Mouse (Mus musculus) large intestine, adult 2 months (tissue): ENCODE data around the gene Mmp8. TPM values are rescaled to one million over a fixed set of nuclear protein-coding genes. Genes with fewer than 3 reads are reported as not detected.

Experiments
- DNase-seq: peaks from one replicate; pipeline ENCODE4 v3.0.0-alpha.2; 2012; ENCODE audit warnings: low read depth, low spot score
- WGBS: fragments of 180-500 bp; shearing (Covaris S2); methylation state at CpG from one replicate; pipeline ENCODE4 v1.1.7; 2018; 5-methylcytosine and 5-hydroxymethylcytosine counted together
- polyA plus RNA-seq: library from polyadenylated mRNA; depleted of rRNA; stranded (reverse); fragments of >200 nt; gene quantifications from 2 replicates; pipeline ENCODE4 v1.2.3, GENCODE M21; 2012; rRNA removed

Gene Mmp8
- polyA plus RNA-seq, 1 experiment: not detected

- WGBS: 74% methylated on average over 8 of the region's 8 CpGs
- no peak for DNase-seq
These were observed 31.8 kb downstream of the Mmp8 start for GRCm38 (mm10) chr9:7590063-7590462.

GRCm38 (mm10) chr9:7593272-7593812 is 35.1 kb downstream of the Mmp8 start:
- no peak for DNase-seq
- WGBS: 91% methylated on average over 3 of the region's 3 CpGs

GRCm38 (mm10) chr9:7594816-7595540 is 36.7 kb downstream of the Mmp8 start:
- 1% methylated on average over 6 of the region's 6 CpGs for WGBS
- peak; percentile 90 for DNase-seq

GRCm38 (mm10) chr9:7602982-7603742 is 44.9 kb downstream of the Mmp8 start:
- WGBS: 3% methylated on average over 3 of the region's 3 CpGs
- DNase-seq: peak; percentile 28

GRCm38 (mm10) chr9:7604005-7604404 is 45.7 kb downstream of the Mmp8 start:
- DNase-seq: no peak
- 64% methylated on average over 6 of the region's 6 CpGs for WGBS

- DNase-seq: no peak
- WGBS: 87% methylated on average over 12 of the region's 12 CpGs
These were observed 47.4 kb downstream of the Mmp8 start for GRCm38 (mm10) chr9:7605638-7606037.

Other genes starting within 250 kb of the Mmp8 start
- gene Mmp12, start 214.1 kb upstream of the Mmp8 start, polyA plus RNA-seq: 0.19 and 0.21 TPM in 2 replicates
- not detected in 2 replicates for gene Mmp1b, start 170.4 kb upstream of the Mmp8 start, polyA plus RNA-seq
- gene Mmp3, start 112.6 kb upstream of the Mmp8 start, polyA plus RNA-seq: 0.92 and 1.3 TPM in 2 replicates
- gene Mmp10, start 56.1 kb upstream of the Mmp8 start, polyA plus RNA-seq: 10.5 and 14.3 TPM in 2 replicates
- gene Mmp27, start 12.9 kb downstream of the Mmp8 start, polyA plus RNA-seq: not detected in 2 replicates
- gene Mmp20, start 69.8 kb downstream of the Mmp8 start, polyA plus RNA-seq: 0.08 and 0.29 TPM in 2 replicates
- gene Mmp7, start 133.6 kb downstream of the Mmp8 start, polyA plus RNA-seq: 236 and 484 TPM in 2 replicates
- gene Tmem123, start 205.6 kb downstream of the Mmp8 start, polyA plus RNA-seq: 19.3 and 26.6 TPM in 2 replicates